Mouse (Mus musculus) right cerebral cortex, postnatal 14 days (tissue): ENCODE measurements around the gene Spef2.
"Not testable (repeated sequence)": the region's sequence is repeated elsewhere in the genome, so short reads cannot be mapped to it uniquely, and the experiment has no call there.

Experiments used
- DNase-seq: peaks from one replicate; pipeline ENCODE4 v3.0.0; 2022

The Spef2 gene

GRCm38 (mm10) chr15:9748359-9749102 is at the start of gene Spef2:
Gene Spef2, minus strand, starts transcription at chr15:9748868.
- peak; percentile 57 for DNase-seq

GRCm38 (mm10) chr15:9794131-9794530 is 45.5 kb upstream of the Spef2 start:
- no peak for DNase-seq

GRCm38 (mm10) chr15:9788245-9789030 is 39.8 kb upstream of the Spef2 start:
- DNase-seq: no peak

GRCm38 (mm10) chr15:9774222-9775142 is 25.8 kb upstream of the Spef2 start:
- DNase-seq: not testable (repeated sequence)

GRCm38 (mm10) chr15:9768184-9768918 is 19.7 kb upstream of the Spef2 start:
- DNase-seq: no peak

- no peak for DNase-seq
These were observed 18.4 kb upstream of the Spef2 start for GRCm38 (mm10) chr15:9767034-9767433.

- no peak for DNase-seq
These were observed 2.3 kb upstream of the Spef2 start for GRCm38 (mm10) chr15:9750966-9751365.

GRCm38 (mm10) chr15:9747410-9748104 is 1.1 kb downstream of the Spef2 start:
- no peak for DNase-seq

GRCm38 (mm10) chr15:9742172-9742571 is 6.5 kb downstream of the Spef2 start:
- no peak for DNase-seq

GRCm38 (mm10) chr15:9714574-9715458 is 33.9 kb downstream of the Spef2 start:
- DNase-seq: no peak

- DNase-seq: no peak
These were observed 35.0 kb downstream of the Spef2 start for GRCm38 (mm10) chr15:9713707-9714106.

GRCm38 (mm10) chr15:9710330-9710729 is 38.3 kb downstream of the Spef2 start:
- no peak for DNase-seq

- DNase-seq: no peak
These were observed 42.7 kb downstream of the Spef2 start for GRCm38 (mm10) chr15:9705830-9706450.

GRCm38 (mm10) chr15:9701845-9702244 is 46.8 kb downstream of the Spef2 start:
- DNase-seq: no peak

GRCm38 (mm10) chr15:9691721-9692120 is 56.9 kb downstream of the Spef2 start:
- DNase-seq: no peak

GRCm38 (mm10) chr15:9690845-9691244 is 57.8 kb downstream of the Spef2 start:
- no peak for DNase-seq

GRCm38 (mm10) chr15:9690436-9690835 is 58.2 kb downstream of the Spef2 start:
- no peak for DNase-seq

GRCm38 (mm10) chr15:9683485-9683884 is 65.2 kb downstream of the Spef2 start:
- DNase-seq: no peak

GRCm38 (mm10) chr15:9677343-9678036 is 71.2 kb downstream of the Spef2 start:
- DNase-seq: no peak

- DNase-seq: no peak
These were observed 80.1 kb downstream of the Spef2 start for GRCm38 (mm10) chr15:9668575-9668974.
